Mouse (Mus musculus) cortical plate, adult 2 months (tissue): ENCODE measurements around the gene Stx1a. TPM values are rescaled to one million over a fixed set of nuclear protein-coding genes. Genes with fewer than 3 reads are reported as not detected.
"Not testable (repeated sequence)": the region's sequence is repeated elsewhere in the genome, so short reads cannot be mapped to it uniquely, and the experiment has no call there.

Source experiments
- H3K27ac ChIP-seq: fragments of 200-500 bp; 2 replicates; pipeline ENCODE4 v1.5.1; 2012; ENCODE audit warnings: low read length, control low read depth, inconsistent platforms; ENCODE audit not compliant: insufficient read depth
- H3K4me1 ChIP-seq: fragments of 200-500 bp; 2 replicates; pipeline ENCODE4 v1.6.1; 2011; ENCODE audit warnings: low read length; ENCODE audit not compliant: control insufficient read depth, insufficient read depth
- H3K4me3 ChIP-seq: fragments of 200-500 bp; 2 replicates; pipeline ENCODE4 v1.5.1; 2011; ENCODE audit warnings: mild to moderate bottlenecking, low read length, control low read depth; ENCODE audit not compliant: insufficient read depth
- CTCF ChIP-seq: fragments of 200-500 bp; IDR thresholded peaks from 2 replicates; pipeline ENCODE4 v1.5.1; 2011; ENCODE audit warnings: mild to moderate bottlenecking, control low read depth, low read length; ENCODE audit not compliant: insufficient read depth; ENCODE audit errors: extremely low read depth
- POLR2A ChIP-seq: fragments of 200-500 bp; IDR thresholded peaks from 2 replicates; pipeline ENCODE4 v1.6.1; 2011; ENCODE audit warnings: mild to moderate bottlenecking, low read length, control low read depth; ENCODE audit not compliant: insufficient read depth; ENCODE audit errors: extremely low read depth
- polyA plus RNA-seq: library from polyadenylated mRNA; depleted of rRNA; stranded (reverse); fragments of >200 nt; gene quantifications from 2 replicates; pipeline ENCODE4 v1.2.3, GENCODE M21; 2012

Gene Stx1a
- polyA plus RNA-seq, 1 experiment, result 545 TPM

GRCm38 (mm10) chr5:135035608-135036359 is 12.5 kb downstream of the Stx1a start:
- Histone ChIP-seq H3K4me3 (no peak overlapping the region), H3K27ac (peak overlapping the region; percentile 89), H3K4me1 (peaks cover 15% of the 10 kb centered on the region)
- TF ChIP-seq CTCF (no peak), POLR2A (peak; percentile 59)

- H3K4me3 ChIP-seq, result no peak overlapping the region
- H3K4me1 ChIP-seq, result peaks cover 15% of the 10 kb centered on the region
- TF ChIP-seq CTCF, result no peak
- no peak for TF ChIP-seq POLR2A
- peak overlapping the region; percentile 50; the same call in 1 of the 2 replicates for H3K27ac ChIP-seq
Measured at GRCm38 (mm10) chr5:135037946-135038345, 14.7 kb downstream of the Stx1a start.

DNA sequence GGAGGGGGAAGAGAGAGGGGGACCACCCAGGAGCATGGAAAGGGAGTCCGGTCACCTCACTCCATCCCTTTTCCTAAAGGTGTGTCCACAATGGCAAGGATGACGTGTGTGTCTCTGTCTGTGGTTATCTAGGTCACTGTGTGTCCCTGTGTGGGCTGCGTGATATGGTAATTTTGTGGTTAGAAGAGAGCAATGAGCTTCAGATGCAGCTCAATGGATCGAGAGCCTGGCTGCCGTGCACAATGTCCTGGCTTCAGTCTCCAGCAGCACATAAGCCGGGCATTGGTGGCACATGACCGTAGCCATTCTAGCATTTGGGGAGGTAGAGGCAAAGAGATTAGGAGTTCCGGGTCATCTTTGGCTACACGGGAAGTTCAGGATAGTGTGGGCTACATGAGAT is 16.3 kb downstream of the Stx1a start:
- Histone ChIP-seq H3K4me1 (peaks cover 15% of the 10 kb centered on the region), H3K27ac (peak overlapping the region; percentile 62)
- TF ChIP-seq POLR2A (no peak), CTCF (no peak)

DNA sequence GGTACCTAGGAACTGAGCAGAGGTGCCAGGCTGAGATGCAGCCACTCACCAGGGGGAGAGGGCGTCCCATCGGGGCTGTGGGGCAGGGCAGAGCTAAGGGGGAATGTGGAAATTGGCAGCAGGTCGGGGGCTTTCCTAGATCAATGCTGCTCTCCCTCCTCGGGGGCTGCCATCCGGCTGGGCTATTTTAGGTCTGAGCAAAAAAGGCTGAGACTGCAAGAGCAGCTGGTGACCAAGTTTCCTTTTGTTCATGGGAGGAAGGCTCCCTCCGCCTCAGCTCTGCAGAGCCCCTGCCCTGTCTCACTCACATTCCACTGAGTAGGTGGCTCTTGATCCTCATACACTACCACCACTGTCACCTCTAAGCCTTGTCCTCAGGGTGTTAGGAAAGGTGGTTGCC is 16.8 kb downstream of the Stx1a start:
- Histone ChIP-seq H3K4me3 (no peak overlapping the region), H3K27ac (peak overlapping the region; percentile 68), H3K4me1 (peaks cover 15% of the 10 kb centered on the region)
- TF ChIP-seq CTCF (no peak), POLR2A (no peak)

More for the DNA sequence above, 16.3 kb downstream of the Stx1a start:
- no peak overlapping the region for H3K4me3 ChIP-seq

DNA sequence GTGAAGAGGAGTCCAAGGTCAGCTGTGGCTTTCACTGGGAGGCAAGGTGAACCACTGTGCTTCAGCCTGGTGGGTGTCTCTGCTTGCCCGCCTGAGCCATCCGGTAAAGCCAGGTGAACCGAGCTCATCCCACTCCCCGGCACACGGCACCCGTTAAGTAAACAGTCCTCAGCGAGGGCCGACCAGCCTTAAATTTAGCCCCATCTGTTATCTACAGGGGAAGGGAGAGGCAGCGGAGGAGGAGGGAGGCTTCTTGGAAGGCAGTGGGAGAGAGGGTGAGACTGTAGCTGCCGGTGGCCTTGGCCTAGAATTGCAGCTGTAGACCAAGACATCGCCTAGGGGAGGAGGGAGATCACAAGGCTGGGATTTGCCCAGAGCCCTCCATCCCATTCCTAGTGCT is 17.5 kb downstream of the Stx1a start:
- Histone ChIP-seq H3K4me3 (no peak overlapping the region), H3K4me1 (peaks cover 14% of the 10 kb centered on the region), H3K27ac (peak overlapping the region; percentile 68)
- no peak for TF ChIP-seq POLR2A
- no peak for TF ChIP-seq CTCF

- Histone ChIP-seq H3K4me1 (peaks cover 8% of the 10 kb centered on the region), H3K27ac (no peak overlapping the region), H3K4me3 (no peak overlapping the region)
- TF ChIP-seq POLR2A, result no peak
- no peak for TF ChIP-seq CTCF
Measured at GRCm38 (mm10) chr5:135042105-135042788, 19.0 kb downstream of the Stx1a start.

DNA sequence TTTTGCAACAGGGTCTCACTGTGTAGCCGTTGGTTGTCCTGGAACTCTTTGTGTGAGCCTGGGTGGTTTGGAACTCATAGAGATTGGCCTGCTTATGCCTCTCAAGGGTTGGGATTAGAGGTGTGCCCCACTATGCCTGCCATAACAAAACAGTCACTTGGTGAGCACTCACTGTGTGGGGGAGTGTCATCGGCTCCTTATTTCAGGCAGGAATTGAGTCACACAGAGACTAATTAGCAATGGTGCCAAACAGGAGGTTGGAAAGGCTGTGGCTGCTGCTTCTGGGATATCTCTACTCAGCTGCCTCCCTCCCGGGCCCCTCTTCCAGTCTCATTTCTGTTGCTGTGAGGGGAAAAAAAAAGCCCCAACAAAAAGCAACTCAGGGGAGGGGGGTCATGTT is 21.3 kb downstream of the Stx1a start:
- Histone ChIP-seq H3K27ac (no peak overlapping the region), H3K4me1 (peaks cover 4% of the 10 kb centered on the region), H3K4me3 (no peak overlapping the region)
- no peak for TF ChIP-seq POLR2A
- TF ChIP-seq CTCF, result no peak

- no peak for TF ChIP-seq POLR2A
- no peak for TF ChIP-seq CTCF
- no peaks in the 10 kb centered on the region for H3K4me1 ChIP-seq
- no peak overlapping the region for H3K4me3 ChIP-seq
- no peak overlapping the region for H3K27ac ChIP-seq
Measured at GRCm38 (mm10) chr5:135048539-135048938, 25.3 kb downstream of the Stx1a start.

DNA sequence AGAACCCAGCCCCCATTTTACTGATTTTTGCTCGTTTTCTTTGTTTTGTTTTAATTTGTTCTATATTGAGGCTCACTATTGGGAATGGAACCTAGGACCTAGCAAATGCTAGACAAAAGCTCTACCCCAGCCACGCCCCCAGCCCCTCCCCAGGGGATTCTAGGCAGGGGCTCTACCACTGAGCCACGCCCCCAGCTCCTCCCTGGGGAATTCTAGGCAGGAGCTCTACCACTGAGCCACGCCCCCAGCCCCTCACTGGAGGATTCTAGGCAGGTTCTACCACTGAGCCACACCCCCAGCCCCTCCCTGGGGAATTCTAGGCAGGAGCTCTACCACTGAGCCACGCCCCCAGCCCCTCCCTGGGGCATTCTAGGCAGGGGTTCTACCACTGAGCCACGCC is 26.0 kb downstream of the Stx1a start:
- not testable (repeated sequence) for H3K27ac ChIP-seq, H3K4me3 ChIP-seq, H3K4me1 ChIP-seq

GRCm38 (mm10) chr5:135053356-135053755 is 30.1 kb downstream of the Stx1a start:
- TF ChIP-seq POLR2A (no peak), CTCF (no peak)
- H3K27ac ChIP-seq, result no peak overlapping the region
- H3K4me1 ChIP-seq, result no peaks in the 10 kb centered on the region
- H3K4me3 ChIP-seq, result no peak overlapping the region
